ENCODE assay signal across 8 mouse cellular contexts in genomic region chr5:4192481-4193246, GRCm38 (mm10). TPM values are rescaled to one million over a fixed set of nuclear protein-coding genes. Genes with fewer than 3 reads are reported as not detected.
A peak's percentile ranks its signal among the peaks of the same experiment; 100 is the strongest.
DNase-seq lines count a peak whose midpoint lies in the region; ATAC-seq and TF ChIP-seq lines count a peak whose summit lies in the region.
"Not testable (repeated sequence)": the region's sequence is repeated elsewhere in the genome, so short reads cannot be mapped to it uniquely, and the experiment has no call there.

No protein-coding gene starts in this region.

- ATAC-seq in forebrain, postnatal 0 days, result peak; percentile 69; the same call in 1 of the 2 replicates
- not testable (repeated sequence) for ATAC-seq in hindbrain, embryonic 13.5 days (ENCODE audit: low FRiP score); kidney, postnatal 0 days (replicated peaks; ENCODE audit: low FRiP score, low read depth); liver, embryonic 16.5 days (ENCODE audit: low read depth); midbrain, embryonic 16.5 days; stomach, postnatal 0 days (ENCODE audit: low FRiP score, low TSS enrichment)

- 11% methylated on average over 15 of the region's 27 CpGs for WGBS in embryonic facial prominence, embryonic 10.5 days
- 10% methylated on average over 12 of the region's 27 CpGs for WGBS in forebrain, postnatal 0 days
- WGBS in hindbrain, embryonic 13.5 days, result 11% methylated on average over 15 of the region's 27 CpGs
- 4% methylated on average over 12 of the region's 27 CpGs for WGBS in kidney, postnatal 0 days
- 2% methylated on average over 12 of the region's 27 CpGs for WGBS in liver, embryonic 16.5 days (ENCODE audit: insufficient replicate concordance)
- 11% methylated on average over 12 of the region's 27 CpGs for WGBS in midbrain, embryonic 16.5 days
- 5% methylated on average over 12 of the region's 27 CpGs for WGBS in stomach, postnatal 0 days

- TF ChIP-seq EP300 in stomach, postnatal 0 days (optimal IDR thresholded peaks at IDR 0.05), result not testable (repeated sequence)

- H3K27me3 ChIP-seq in embryonic facial prominence, embryonic 10.5 days (replicated peaks; ENCODE audit: low read depth, poor library complexity, severe bottlenecking); forebrain, postnatal 0 days (ENCODE audit: insufficient read depth, low read length); hindbrain, embryonic 13.5 days; kidney, postnatal 0 days (ENCODE audit: insufficient read depth, low read length); liver, embryonic 16.5 days (ENCODE audit: control insufficient read depth, insufficient read depth, low read depth, low read length); midbrain, embryonic 16.5 days (ENCODE audit: control insufficient read depth, insufficient read depth, low read depth, low read length); stomach, postnatal 0 days (ENCODE audit: control insufficient read depth, insufficient read depth, low read length): not testable (repeated sequence)

- not testable (repeated sequence) for H3K9me3 ChIP-seq in embryonic facial prominence, embryonic 10.5 days; forebrain, postnatal 0 days (ENCODE audit: low read length); hindbrain, embryonic 13.5 days; kidney, postnatal 0 days (replicated peaks; ENCODE audit: low read length); liver, embryonic 16.5 days (replicated peaks; ENCODE audit: control insufficient read depth, low read length); midbrain, embryonic 16.5 days (replicated peaks; ENCODE audit: control insufficient read depth, low read length, poor library complexity, severe bottlenecking); stomach, postnatal 0 days (ENCODE audit: control insufficient read depth, low read length)

- peak overlapping the region; percentile 24; the same call in 1 of the 2 replicates for H3K27ac ChIP-seq in embryonic facial prominence, embryonic 10.5 days (replicated peaks)
- H3K27ac ChIP-seq in forebrain, postnatal 0 days (ENCODE audit: low read depth, low read length); hindbrain, embryonic 13.5 days; kidney, postnatal 0 days; liver, embryonic 16.5 days (ENCODE audit: low read length); midbrain, embryonic 16.5 days (ENCODE audit: low read length); stomach, postnatal 0 days (replicated peaks): not testable (repeated sequence)

- DNase-seq in MEL-GATA-1-ER (ENCODE audit: extremely low read depth, low read depth), result peak; percentile 15
- not testable (repeated sequence) for DNase-seq in embryonic facial prominence, embryonic 10.5 days (ENCODE audit: low spot score); kidney, postnatal 0 days (ENCODE audit: low spot score); stomach, postnatal 0 days (ENCODE audit: low spot score)
- peak; percentile 22 for DNase-seq in forebrain, postnatal 0 days

- H3K9ac ChIP-seq in forebrain, postnatal 0 days, result peak overlapping the region; percentile 48
- peak overlapping the region; percentile 65 for H3K9ac ChIP-seq in hindbrain, embryonic 13.5 days
- H3K9ac ChIP-seq in kidney, postnatal 0 days (ENCODE audit: low read depth, low read length), result peak overlapping the region; percentile 24; the same call in 1 of the 2 replicates
- H3K9ac ChIP-seq in liver, embryonic 16.5 days (ENCODE audit: low read depth, low read length), result peak overlapping the region; percentile 40
- peak overlapping the region; percentile 30; the same call in 1 of the 2 replicates for H3K9ac ChIP-seq in midbrain, embryonic 16.5 days (ENCODE audit: low read depth, low read length)
- H3K9ac ChIP-seq in stomach, postnatal 0 days (ENCODE audit: low read length), result 0 out of 2 replicates have a peak overlapping the region, but pooled peaks have one; percentile 32

- peak overlapping the region; percentile 60 for H3K4me3 ChIP-seq in embryonic facial prominence, embryonic 10.5 days
- peak overlapping the region; percentile 41 for H3K4me3 ChIP-seq in forebrain, postnatal 0 days (ENCODE audit: low read depth, low read length)
- peak overlapping the region; percentile 45 for H3K4me3 ChIP-seq in hindbrain, embryonic 13.5 days
- H3K4me3 ChIP-seq in kidney, postnatal 0 days (replicated peaks; ENCODE audit: low read depth, low read length), result peak overlapping the region; percentile 40
- peak overlapping the region; percentile 59 for H3K4me3 ChIP-seq in liver, embryonic 16.5 days (ENCODE audit: low read depth, low read length)
- H3K4me3 ChIP-seq in midbrain, embryonic 16.5 days (ENCODE audit: low read depth, low read length), result peak overlapping the region; percentile 42
- peak overlapping the region; percentile 41 for H3K4me3 ChIP-seq in stomach, postnatal 0 days (ENCODE audit: low read depth, low read length)

- H3K4me2 ChIP-seq in forebrain, postnatal 0 days (ENCODE audit: low read depth), result peak overlapping the region; percentile 70
- peak overlapping the region; percentile 71 for H3K4me2 ChIP-seq in hindbrain, embryonic 13.5 days
- H3K4me2 ChIP-seq in kidney, postnatal 0 days (ENCODE audit: low read length), result peak overlapping the region; percentile 71
- peak overlapping the region; percentile 91 for H3K4me2 ChIP-seq in liver, embryonic 16.5 days (ENCODE audit: low read depth, low read length)
- H3K4me2 ChIP-seq in midbrain, embryonic 16.5 days (ENCODE audit: low read length), result peak overlapping the region; percentile 67
- H3K4me2 ChIP-seq in stomach, postnatal 0 days (replicated peaks; ENCODE audit: low read depth), result peak overlapping the region; percentile 70

- not testable (repeated sequence) for H3K36me3 ChIP-seq in embryonic facial prominence, embryonic 10.5 days (replicated peaks); forebrain, postnatal 0 days (ENCODE audit: insufficient read depth); hindbrain, embryonic 13.5 days; kidney, postnatal 0 days (ENCODE audit: insufficient read depth, low read length); liver, embryonic 16.5 days (ENCODE audit: control insufficient read depth, insufficient read depth); midbrain, embryonic 16.5 days (ENCODE audit: control insufficient read depth, insufficient read depth, low read length); stomach, postnatal 0 days (ENCODE audit: control insufficient read depth, insufficient read depth, low read length)

- H3K4me1 ChIP-seq in embryonic facial prominence, embryonic 10.5 days; forebrain, postnatal 0 days (ENCODE audit: insufficient read depth); hindbrain, embryonic 13.5 days (replicated peaks); kidney, postnatal 0 days (replicated peaks; ENCODE audit: insufficient read depth, low read length); liver, embryonic 16.5 days (ENCODE audit: control insufficient read depth, low read depth, low read length); midbrain, embryonic 16.5 days (ENCODE audit: control insufficient read depth, insufficient read depth, low read length); stomach, postnatal 0 days (replicated peaks; ENCODE audit: control insufficient read depth, insufficient read depth): not testable (repeated sequence)

- TF ChIP-seq CTCF in forebrain, postnatal 0 days (IDR thresholded peaks at IDR 0.05; ENCODE audit: low read depth); kidney, postnatal 0 days (IDR thresholded peaks at IDR 0.05; ENCODE audit: low read depth); stomach, postnatal 0 days (IDR thresholded peaks at IDR 0.05; ENCODE audit: low read depth): not testable (repeated sequence)

RNA-seq across cellular contexts. Expression of gene Mterf1b, which starts 0.5 kb away (rescaled TPM):
- polyA plus RNA-seq in embryonic facial prominence, embryonic 10.5 days (2016; fragmentation: Nextera tagmentation; extraction: Ambion mirVana), result 3.3 and 3.7 TPM in 2 replicates
- total RNA-seq in forebrain, postnatal 0 days (2014; rRNA removed), result 3.7 and 4.6 TPM in 2 replicates
- polyA plus RNA-seq in forebrain, postnatal 0 days (2015; fragmentation: Nextera tagmentation; extraction: Ambion mirVana), result 1.9 and 2.0 TPM in 2 replicates
- polyA plus RNA-seq in hindbrain, embryonic 13.5 days (2015; fragmentation: Nextera tagmentation; extraction: Ambion mirVana), result 2.9 and 3.6 TPM in 2 replicates
- polyA plus RNA-seq in kidney, postnatal 0 days (2015; fragmentation: Nextera tagmentation; extraction: Ambion mirVana), result 1.9 and 2.8 TPM in 2 replicates
- polyA plus RNA-seq in liver, embryonic 16.5 days (2015; fragmentation: Nextera tagmentation; extraction: Ambion mirVana), result 1.2 and 1.6 TPM in 2 replicates
- polyA plus RNA-seq in midbrain, embryonic 16.5 days (2015; fragmentation: Nextera tagmentation; extraction: Ambion mirVana), result 2.5 and 3.3 TPM in 2 replicates
- polyA plus RNA-seq in stomach, postnatal 0 days (2015; fragmentation: Nextera tagmentation; extraction: Ambion mirVana), result 1.5 and 1.9 TPM in 2 replicates
